Mouse (Mus musculus): ENCODE measurements around the gene Ranbp3. TPM values are rescaled to one million over a fixed set of nuclear protein-coding genes. Genes with fewer than 3 reads are reported as not detected.
A peak's percentile ranks its signal among the peaks of the same experiment; 100 is the strongest.

The Ranbp3 gene
- polyA plus RNA-seq, 1 experiment: 74.2 TPM

- TF ChIP-seq CTCF (IDR thresholded peaks at IDR 0.05; ENCODE audit: insufficient read depth, low read length) (peak; percentile 74), POLR2A (IDR thresholded peaks at IDR 0.05; ENCODE audit: borderline replicate concordance, extremely low read depth, low read depth, low read length) (no peak)
- peak; percentile 82 for DNase-seq
- H3K4me1 ChIP-seq (ENCODE audit: control insufficient read depth, insufficient read depth, low read length): peaks cover 4% of the 10 kb centered on the region; the same call in 1 of the 2 replicates
- 3% methylated on average over 31 of the region's 31 CpGs for WGBS
- peak overlapping the region; percentile 53 for H3K4me3 ChIP-seq (replicated peaks; ENCODE audit: extremely low read depth, low read depth, low read length)
Measured at GRCm38 (mm10) chr17:56668384-56669144, 4.5 kb upstream of the Ranbp3 start.

- Histone ChIP-seq H3K4me1 (ENCODE audit: control insufficient read depth, insufficient read depth, low read length) (peaks cover 9% of the 10 kb centered on the region), H3K4me3 (replicated peaks; ENCODE audit: extremely low read depth, low read depth, low read length) (no peak overlapping the region)
- TF ChIP-seq CTCF (IDR thresholded peaks at IDR 0.05; ENCODE audit: insufficient read depth, low read length) (no peak), POLR2A (IDR thresholded peaks at IDR 0.05; ENCODE audit: borderline replicate concordance, extremely low read depth, low read depth, low read length) (no peak)
- WGBS: 84% methylated on average over 8 of the region's 8 CpGs
- DNase-seq: no peak
Measured at GRCm38 (mm10) chr17:56669766-56670165, 3.3 kb upstream of the Ranbp3 start.

GRCm38 (mm10) chr17:56673647-56674416, 738 bp downstream of the Ranbp3 start:
- no peak for DNase-seq
- WGBS: under 1% methylated on average over 34 of the region's 37 CpGs
- Histone ChIP-seq H3K4me3 (replicated peaks; ENCODE audit: extremely low read depth, low read depth, low read length) (peak overlapping the region; percentile 87), H3K4me1 (ENCODE audit: control insufficient read depth, insufficient read depth, low read length) (peaks cover 9% of the 10 kb centered on the region)
- TF ChIP-seq CTCF (IDR thresholded peaks at IDR 0.05; ENCODE audit: insufficient read depth, low read length) (no peak), POLR2A (IDR thresholded peaks at IDR 0.05; ENCODE audit: borderline replicate concordance, extremely low read depth, low read depth, low read length) (no peak)

GRCm38 (mm10) chr17:56681791-56682190, 8.7 kb downstream of the Ranbp3 start:
- H3K4me1 ChIP-seq (ENCODE audit: control insufficient read depth, insufficient read depth, low read length): peaks cover 4% of the 10 kb centered on the region; the same call in 1 of the 2 replicates
- 61% methylated on average over 4 of the region's 4 CpGs for WGBS
- no peak for TF ChIP-seq POLR2A (IDR thresholded peaks at IDR 0.05; ENCODE audit: borderline replicate concordance, extremely low read depth, low read depth, low read length)
- no peak for TF ChIP-seq CTCF (IDR thresholded peaks at IDR 0.05; ENCODE audit: insufficient read depth, low read length)
- DNase-seq: no peak
- H3K4me3 ChIP-seq (replicated peaks; ENCODE audit: extremely low read depth, low read depth, low read length): no peak overlapping the region

- 56% methylated on average over 3 of the region's 3 CpGs for WGBS
- Histone ChIP-seq H3K4me3 (replicated peaks; ENCODE audit: extremely low read depth, low read depth, low read length) (no peak overlapping the region), H3K4me1 (ENCODE audit: control insufficient read depth, insufficient read depth, low read length) (peaks cover 4% of the 10 kb centered on the region; the same call in 1 of the 2 replicates)
- no peak for DNase-seq
- TF ChIP-seq POLR2A (IDR thresholded peaks at IDR 0.05; ENCODE audit: borderline replicate concordance, extremely low read depth, low read depth, low read length) (no peak), CTCF (IDR thresholded peaks at IDR 0.05; ENCODE audit: insufficient read depth, low read length) (no peak)
Measured at GRCm38 (mm10) chr17:56682880-56683279, 9.8 kb downstream of the Ranbp3 start.

- no peak overlapping the region for H3K4me3 ChIP-seq (replicated peaks; ENCODE audit: extremely low read depth, low read depth, low read length)
- peaks cover 4% of the 10 kb centered on the region; the same call in 1 of the 2 replicates for H3K4me1 ChIP-seq (ENCODE audit: control insufficient read depth, insufficient read depth, low read length)
- DNase-seq: no peak
- WGBS: 78% methylated on average over 5 of the region's 5 CpGs
- TF ChIP-seq POLR2A (IDR thresholded peaks at IDR 0.05; ENCODE audit: borderline replicate concordance, extremely low read depth, low read depth, low read length) (no peak), CTCF (IDR thresholded peaks at IDR 0.05; ENCODE audit: insufficient read depth, low read length) (no peak)
Measured at GRCm38 (mm10) chr17:56683546-56684140, 10.5 kb downstream of the Ranbp3 start.

- TF ChIP-seq CTCF (IDR thresholded peaks at IDR 0.05; ENCODE audit: insufficient read depth, low read length) (no peak), POLR2A (IDR thresholded peaks at IDR 0.05; ENCODE audit: borderline replicate concordance, extremely low read depth, low read depth, low read length) (no peak)
- H3K4me1 ChIP-seq (ENCODE audit: control insufficient read depth, insufficient read depth, low read length): peaks cover 4% of the 10 kb centered on the region; the same call in 1 of the 2 replicates
- WGBS: 79% methylated on average over 2 of the region's 2 CpGs
- no peak overlapping the region for H3K4me3 ChIP-seq (replicated peaks; ENCODE audit: extremely low read depth, low read depth, low read length)
- DNase-seq: no peak
Measured at GRCm38 (mm10) chr17:56684649-56685048, 11.6 kb downstream of the Ranbp3 start.

GRCm38 (mm10) chr17:56686801-56687200, 13.7 kb downstream of the Ranbp3 start:
- Histone ChIP-seq H3K4me3 (replicated peaks; ENCODE audit: extremely low read depth, low read depth, low read length) (no peak overlapping the region), H3K4me1 (ENCODE audit: control insufficient read depth, insufficient read depth, low read length) (peaks cover 2% of the 10 kb centered on the region; the same call in 1 of the 2 replicates)
- TF ChIP-seq POLR2A (IDR thresholded peaks at IDR 0.05; ENCODE audit: borderline replicate concordance, extremely low read depth, low read depth, low read length): no peak
- no peak for TF ChIP-seq CTCF (IDR thresholded peaks at IDR 0.05; ENCODE audit: insufficient read depth, low read length)
- WGBS: 82% methylated on average over 4 of the region's 4 CpGs
- no peak for DNase-seq

- no peak for DNase-seq
- Histone ChIP-seq H3K4me1 (ENCODE audit: control insufficient read depth, insufficient read depth, low read length) (no peaks in the 10 kb centered on the region), H3K4me3 (replicated peaks; ENCODE audit: extremely low read depth, low read depth, low read length) (no peak overlapping the region)
- TF ChIP-seq CTCF (IDR thresholded peaks at IDR 0.05; ENCODE audit: insufficient read depth, low read length): no peak
Measured at GRCm38 (mm10) chr17:56688045-56688444, 15.0 kb downstream of the Ranbp3 start.
